Mouse (Mus musculus) small intestine, adult 2 months (tissue): ENCODE measurements around the gene B4galt5.
"Not testable (repeated sequence)": the region's sequence is repeated elsewhere in the genome, so short reads cannot be mapped to it uniquely, and the experiment has no call there.

Source experiments
- CTCF ChIP-seq: fragments of 200-500 bp; IDR thresholded peaks from 2 replicates; pipeline ENCODE4 v1.5.1; 2012; ENCODE audit warnings: low read depth, mild to moderate bottlenecking, control low read depth, inconsistent platforms, low read length, moderate library complexity, mixed read lengths; ENCODE audit not compliant: insufficient replicate concordance, insufficient read length; ENCODE audit errors: extremely low read depth
- POLR2A ChIP-seq: fragments of 200-500 bp; IDR thresholded peaks from 2 replicates; pipeline ENCODE4 v1.6.1; 2012; ENCODE audit warnings: low read depth, mild to moderate bottlenecking, control low read depth, inconsistent platforms, low read length, moderate library complexity

DNA sequence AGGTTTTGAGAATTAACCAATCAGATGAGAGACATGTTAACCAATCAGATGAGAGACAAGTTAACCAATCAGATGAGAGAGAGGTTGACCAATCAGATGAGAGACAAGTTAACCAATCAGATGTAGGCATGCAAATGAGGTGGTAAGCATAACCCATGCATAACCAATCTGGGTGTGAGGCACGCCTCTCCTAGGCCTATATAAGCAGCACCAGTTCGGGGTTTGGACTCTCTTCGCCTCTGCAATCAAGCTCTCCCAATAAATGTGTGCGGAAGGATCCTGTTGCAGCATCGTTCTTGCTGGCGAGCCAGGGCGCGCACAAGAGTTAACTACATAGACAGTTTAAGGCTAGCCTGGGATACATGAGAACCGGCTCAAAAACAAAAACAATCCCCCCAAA lies 47.4 kb upstream of the B4galt5 start:
- TF ChIP-seq CTCF, POLR2A: not testable (repeated sequence)
